Mouse (Mus musculus) heart, postnatal 0 days (tissue): ENCODE measurements at regions not wholly inside any gene's neighbourhood (a gene's known extent, or its start where the extent isn't known, plus 50 kb on each side); places are given as distances from the start of the nearest gene placed in this dataset.

Experiments used
- CTCF ChIP-seq: IDR thresholded peaks from 2 replicates; pipeline ENCODE4 v1.5.1; 2016; ENCODE audit warnings: antibody characterized with exemption, control low read depth, low read depth
- EP300 ChIP-seq: IDR thresholded peaks from 2 replicates; pipeline ENCODE4 v1.6.1; 2016; ENCODE audit warnings: antibody characterized with exemption, low read depth

GRCm38 (mm10) chr12:16379415-16379814, 231.4 kb downstream of the Lpin1 start:
- TF ChIP-seq EP300 (no peak), CTCF (no peak)
